Mouse (Mus musculus): ENCODE results near the gene Clic5.

Clic5 gene

GRCm38 (mm10) chr17:44188042-44188768 is at the start of gene Clic5:
TSS of gene Clic5 (plus strand) at chr17:44188584.
- peak; percentile 55 for DNase-seq (ENCODE audit: low read depth)

- no peak for DNase-seq (ENCODE audit: low read depth)
Measured at GRCm38 (mm10) chr17:44145806-44146205, 42.6 kb upstream of the Clic5 start.

GRCm38 (mm10) chr17:44148109-44148846 is 40.1 kb upstream of the Clic5 start:
- no peak for DNase-seq (ENCODE audit: low read depth)

- DNase-seq (ENCODE audit: low read depth), result peak; percentile 36
Measured at GRCm38 (mm10) chr17:44151130-44151529, 37.3 kb upstream of the Clic5 start.

GRCm38 (mm10) chr17:44151889-44152288 is 36.5 kb upstream of the Clic5 start:
- no peak for DNase-seq (ENCODE audit: low read depth)

GRCm38 (mm10) chr17:44153871-44154270 is 34.5 kb upstream of the Clic5 start:
- DNase-seq (ENCODE audit: low read depth), result no peak

GRCm38 (mm10) chr17:44155204-44155603 is 33.2 kb upstream of the Clic5 start:
- no peak for DNase-seq (ENCODE audit: low read depth)

GRCm38 (mm10) chr17:44158186-44158585 is 30.2 kb upstream of the Clic5 start:
- DNase-seq (ENCODE audit: low read depth), result no peak

- DNase-seq (ENCODE audit: low read depth), result no peak
Measured at GRCm38 (mm10) chr17:44160449-44160848, 27.9 kb upstream of the Clic5 start.

- no peak for DNase-seq (ENCODE audit: low read depth)
Measured at GRCm38 (mm10) chr17:44162514-44162913, 25.9 kb upstream of the Clic5 start.

- no peak for DNase-seq (ENCODE audit: low read depth)
Measured at GRCm38 (mm10) chr17:44162935-44163334, 25.4 kb upstream of the Clic5 start.

- no peak for DNase-seq (ENCODE audit: low read depth)
Measured at GRCm38 (mm10) chr17:44165730-44166347, 22.5 kb upstream of the Clic5 start.

GRCm38 (mm10) chr17:44169676-44170075 is 18.7 kb upstream of the Clic5 start:
- no peak for DNase-seq (ENCODE audit: low read depth)

- DNase-seq (ENCODE audit: low read depth), result no peak
Measured at GRCm38 (mm10) chr17:44170316-44170715, 18.1 kb upstream of the Clic5 start.

GRCm38 (mm10) chr17:44171930-44172329 is 16.5 kb upstream of the Clic5 start:
- no peak for DNase-seq (ENCODE audit: low read depth)

GRCm38 (mm10) chr17:44173341-44173740 is 15.0 kb upstream of the Clic5 start:
- no peak for DNase-seq (ENCODE audit: low read depth)

- DNase-seq (ENCODE audit: low read depth), result no peak
Measured at GRCm38 (mm10) chr17:44177291-44177690, 11.1 kb upstream of the Clic5 start.

GRCm38 (mm10) chr17:44181346-44181745 is 7.0 kb upstream of the Clic5 start:
- no peak for DNase-seq (ENCODE audit: low read depth)

- no peak for DNase-seq (ENCODE audit: low read depth)
Measured at GRCm38 (mm10) chr17:44186871-44187270, 1.5 kb upstream of the Clic5 start.

GRCm38 (mm10) chr17:44187537-44187936 is 847 bp upstream of the Clic5 start:
- peak; percentile 25 for DNase-seq (ENCODE audit: low read depth)

- DNase-seq (ENCODE audit: low read depth), result peak; percentile 33
Measured at GRCm38 (mm10) chr17:44188769-44189145, 373 bp downstream of the Clic5 start.

- no peak for DNase-seq (ENCODE audit: low read depth)
Measured at GRCm38 (mm10) chr17:44189696-44190095, 1.3 kb downstream of the Clic5 start.

- DNase-seq (ENCODE audit: low read depth), result no peak
Measured at GRCm38 (mm10) chr17:44190246-44190645, 1.9 kb downstream of the Clic5 start.

Data from naive thymus-derived CD4-positive, alpha-beta T cell, adult 2 months (primary cell).